Mouse (Mus musculus) cerebellum, adult 8-10 months (tissue): ENCODE data around the gene Hexb.

Experiments used
- DNase-seq: peaks from one replicate; pipeline ENCODE4 v3.0.0; 2022

Gene Hexb

GRCm38 (mm10) chr13:97197932-97198562, at the start of gene Hexb:
TSS of gene Hexb (minus strand) at chr13:97198357.
- DNase-seq, result peak; percentile 82

GRCm38 (mm10) chr13:97247754-97248153, 49.6 kb upstream of the Hexb start:
- no peak for DNase-seq

GRCm38 (mm10) chr13:97246217-97246616, 48.1 kb upstream of the Hexb start:
- DNase-seq, result no peak

- DNase-seq, result no peak
Observed at GRCm38 (mm10) chr13:97245157-97245556, 47.0 kb upstream of the Hexb start.

- DNase-seq, result no peak
Observed at GRCm38 (mm10) chr13:97244712-97245105, 46.6 kb upstream of the Hexb start.

- DNase-seq, result no peak
Observed at GRCm38 (mm10) chr13:97243962-97244711, 46.0 kb upstream of the Hexb start.

- no peak for DNase-seq
Observed at GRCm38 (mm10) chr13:97242716-97243115, 44.6 kb upstream of the Hexb start.

- DNase-seq, result no peak
Observed at GRCm38 (mm10) chr13:97241787-97242280, 43.7 kb upstream of the Hexb start.

GRCm38 (mm10) chr13:97240965-97241786, 43.0 kb upstream of the Hexb start, which contains the start of gene Enc1:
TSS of gene Enc1 (plus strand) at chr13:97241105.
- peak; percentile 36 for DNase-seq

GRCm38 (mm10) chr13:97240279-97240964, 42.3 kb upstream of the Hexb start:
- DNase-seq, result peak; percentile 27

- DNase-seq, result peak; percentile 22
Observed at GRCm38 (mm10) chr13:97239343-97240180, 41.4 kb upstream of the Hexb start.

- no peak for DNase-seq
Observed at GRCm38 (mm10) chr13:97238181-97238981, 40.2 kb upstream of the Hexb start.

GRCm38 (mm10) chr13:97237700-97238099, 39.5 kb upstream of the Hexb start:
- no peak for DNase-seq

GRCm38 (mm10) chr13:97235911-97236310, 37.8 kb upstream of the Hexb start:
- DNase-seq, result no peak

GRCm38 (mm10) chr13:97234785-97235417, 36.7 kb upstream of the Hexb start:
- DNase-seq, result peak; percentile 71

GRCm38 (mm10) chr13:97233092-97233491, 34.9 kb upstream of the Hexb start:
- no peak for DNase-seq

- no peak for DNase-seq
Observed at GRCm38 (mm10) chr13:97230101-97230500, 31.9 kb upstream of the Hexb start.

- no peak for DNase-seq
Observed at GRCm38 (mm10) chr13:97227795-97228194, 29.6 kb upstream of the Hexb start.

- DNase-seq, result no peak
Observed at GRCm38 (mm10) chr13:97225130-97225529, 27.0 kb upstream of the Hexb start.

- no peak for DNase-seq
Observed at GRCm38 (mm10) chr13:97224341-97224982, 26.3 kb upstream of the Hexb start.
